ENCODE assay signal across 8 mouse cellular contexts in genomic region chr12:112958303-112958702, GRCm38 (mm10). TPM values are rescaled to one million over a fixed set of nuclear protein-coding genes. Genes with fewer than 3 reads are reported as not detected.
A peak's percentile ranks its signal among the peaks of the same experiment; 100 is the strongest.
DNase-seq lines count a peak whose midpoint lies in the region; ATAC-seq and TF ChIP-seq lines count a peak whose summit lies in the region.

No protein-coding gene starts in this region.

- no peak for TF ChIP-seq POLR2A in liver, adult 2 months (IDR thresholded peaks at IDR 0.05; ENCODE audit: extremely low read depth, insufficient read depth, low read length)
- no peak; a peak in 1 of 4 replicates for TF ChIP-seq POLR2A in MEL (IDR thresholded peaks at IDR 0.05; ENCODE audit: control insufficient read depth in 1 of 2, insufficient read depth in 1 of 2, low read depth in 1 of 2, low read length in 2 of 2, poor library complexity in 1 of 2)

- H3K36me3 ChIP-seq in liver, adult 2 months (ENCODE audit: control insufficient read depth, insufficient read depth, low read length): peaks cover 11% of the 10 kb centered on the region; the same call in 1 of the 2 replicates
- peaks cover 0 to 15% of the 10 kb centered on the region in 2 experiments; a peak in 2 of 4 replicates for H3K36me3 ChIP-seq in MEL (ENCODE audit: control insufficient read depth in 1 of 2, insufficient read depth in 2 of 2, low read length in 2 of 2)

- no peak for DNase-seq in liver, adult 2 months (ENCODE audit: extremely low read depth, low read depth, low spot score)
- DNase-seq in liver (no peak), MEL (ENCODE audit: low read depth, low spot score) (peak; percentile 43)
- peak; percentile 46 to 62 for DNase-seq in heart, postnatal 36 days
- peak; percentile 57 for DNase-seq in lung, postnatal 25 days (ENCODE audit: low spot score)
- peak; percentile 28 for DNase-seq in yolk sac, embryonic 10.5 days (ENCODE audit: low spot score)
- DNase-seq in cerebellum, adult 8-10 months: no peak

- TF ChIP-seq EP300 in MEL (IDR thresholded peaks at IDR 0.05; ENCODE audit: low read depth in 1 of 2, low read length in 2 of 2): no peak

- no peak overlapping the region for H3K27ac ChIP-seq in liver, adult 2 months (replicated peaks; ENCODE audit: insufficient read depth, low read depth, low read length)
- H3K27ac ChIP-seq in MEL (ENCODE audit: control insufficient read depth, low read depth, low read length): no peak overlapping the region

- H3K4me3 ChIP-seq in liver, adult 2 months (ENCODE audit: insufficient read depth, low read depth, low read length): no peak overlapping the region
- H3K4me3 ChIP-seq in MEL (ENCODE audit: control insufficient read depth in 1 of 2, insufficient read depth in 1 of 2, low read depth in 2 of 2, low read length in 2 of 2): no peak overlapping the region

- no peak; the same call in 1 of the 2 replicates for TF ChIP-seq RAD21 in MEL (IDR thresholded peaks at IDR 0.05; ENCODE audit: low read depth, low read length)

- WGBS in liver, adult 2 months: 60% methylated on average over 4 of the region's 4 CpGs

- no peaks in the 10 kb centered on the region for H3K4me1 ChIP-seq in liver, adult 2 months (ENCODE audit: control insufficient read depth, insufficient read depth, low read length)
- H3K4me1 ChIP-seq in MEL (ENCODE audit: control insufficient read depth in 1 of 2, insufficient read depth in 2 of 2, low read length in 2 of 2): no peaks in the 10 kb centered on the region

- intact Hi-C loops in heart, postnatal 36 days (cut with DNase I): loop anchor here (5.0 kb wide), 1 partner anchor 144 kb away; no protein-coding TSS in a partner anchor

- no peaks in the 10 kb centered on the region for H3K79me2 ChIP-seq in liver, adult 2 months (ENCODE audit: control insufficient read depth, insufficient read depth, low read length)
- H3K79me2 ChIP-seq in MEL (ENCODE audit: control insufficient read depth, insufficient read depth, low read length, poor library complexity): no peaks in the 10 kb centered on the region

- TF ChIP-seq CTCF in liver, adult 2 months (IDR thresholded peaks at IDR 0.05; ENCODE audit: low read depth, low read length): peak; percentile 55
- peak in 2 of 3 experiments; percentile 21 to 38; a peak in 3 of 6 replicates for TF ChIP-seq CTCF in MEL (IDR thresholded peaks at IDR 0.05 in 2 of 3, conservative IDR thresholded peaks at IDR 0.05 in 1 of 3; ENCODE audit: control insufficient read depth in 1 of 3, insufficient read depth in 1 of 3, low read depth in 2 of 3, low read length in 3 of 3, poor library complexity in 1 of 3, severe bottlenecking in 1 of 3)

- no peaks in the 10 kb centered on the region for H3K27me3 ChIP-seq in liver, adult 2 months (ENCODE audit: control insufficient read depth, insufficient read depth, low read length)
- H3K27me3 ChIP-seq in MEL (ENCODE audit: control insufficient read depth in 1 of 2, insufficient read depth in 2 of 2, low read length in 2 of 2): no peaks in the 10 kb centered on the region

- no peak overlapping the region for H3K9ac ChIP-seq in liver, adult 2 months (ENCODE audit: low read depth, low read length)
- H3K9ac ChIP-seq in MEL (ENCODE audit: control insufficient read depth, low read depth, low read length, poor library complexity, severe bottlenecking): no peak overlapping the region

- H3K9me3 ChIP-seq in MEL (replicated peaks; ENCODE audit: insufficient read depth, low read length): no peaks in the 10 kb centered on the region

- peak; percentile 50; the same call in 1 of the 2 replicates for ATAC-seq in common myeloid progenitor, adult 5-6 weeks (replicated peaks; ENCODE audit: low read depth, poor library complexity, severe bottlenecking)

TF ChIP-seq in MEL, 35 proteins besides CTCF, POLR2A, EP300 and RAD21:
- TF ChIP-seq NRF1 (IDR thresholded peaks at IDR 0.05; ENCODE audit: insufficient read depth, low read depth, low read length, poor library complexity, severe bottlenecking) (no peak), POLR2AphosphoS5 (IDR thresholded peaks at IDR 0.05; ENCODE audit: borderline replicate concordance, low read depth, low read length) (no peak), POLR2AphosphoS2 (IDR thresholded peaks at IDR 0.05; ENCODE audit: low read length) (peak; percentile 15; the same call in 1 of the 2 replicates), TBP (IDR thresholded peaks at IDR 0.05; ENCODE audit: low read depth, low read length) (no peak), SMC3 (IDR thresholded peaks at IDR 0.05; ENCODE audit: low read depth, low read length) (0 out of 2 replicates have a peak, but pooled peaks have one; percentile 11)

RNA-seq across cellular contexts. Expression of gene Nudt14, which starts 16.4 kb away (rescaled TPM):
- 17.7 and 21.2 TPM in 2 replicates for total RNA-seq in liver, adult 2 months (2014; rRNA removed)
- polyA plus RNA-seq in liver, adult 2 months (2012; rRNA removed): 29.3 and 36.3 TPM in 2 replicates
- total RNA-seq in MEL (2012; rRNA removed): 19.0 and 20.1 TPM in 2 replicates
- 10 to 100 TPM in 1 of 2 experiments, not detected in 1; 61.0 TPM for polyA plus RNA-seq in MEL (2012; ENCODE audit: insufficient read depth in 1 of 2, insufficient read length in 2 of 2, low read depth in 1 of 2, low replicate concordance in 2 of 2, missing spikeins in 1 of 2)
- total RNA-seq in common myeloid progenitor, adult 5-6 weeks (2017): 17.4 and 27.8 TPM in 2 replicates
- total RNA-seq in heart, postnatal 36 days (2021): 10 to 100 TPM in 1 of 2 experiments, 1 to 10 TPM in 1; 5.6 to 10.6 TPM

RNA-seq across cellular contexts. Expression of gene Btbd6, which starts 18.0 kb away (rescaled TPM):
- 5.2 and 7.9 TPM in 2 replicates for total RNA-seq in liver, adult 2 months (2014; rRNA removed)
- polyA plus RNA-seq in liver, adult 2 months (2012; rRNA removed): 17.8 and 18.9 TPM in 2 replicates
- total RNA-seq in MEL (2012; rRNA removed): 0.88 and 1.8 TPM in 2 replicates
- 1 to 10 TPM in 1 of 2 experiments, not detected in 1; 3.0 TPM for polyA plus RNA-seq in MEL (2012; ENCODE audit: insufficient read depth in 1 of 2, insufficient read length in 2 of 2, low read depth in 1 of 2, low replicate concordance in 2 of 2, missing spikeins in 1 of 2)
- total RNA-seq in common myeloid progenitor, adult 5-6 weeks (2017): 3.2 and 7.4 TPM in 2 replicates
- total RNA-seq in heart, postnatal 36 days (2021): 10 to 100 TPM; 24.3 to 24.7 TPM

RNA-seq across cellular contexts. Expression of gene Jag2, which starts 28.7 kb away (rescaled TPM):
- total RNA-seq in liver, adult 2 months (2014; rRNA removed): under 0.01 and 0.27 TPM in 2 replicates
- 0.13 and 0.29 TPM in 2 replicates for polyA plus RNA-seq in liver, adult 2 months (2012; rRNA removed)
- total RNA-seq in MEL (2012; rRNA removed): 0.75 and 1.0 TPM in 2 replicates
- polyA plus RNA-seq in MEL (2012; ENCODE audit: insufficient read depth in 1 of 2, insufficient read length in 2 of 2, low read depth in 1 of 2, low replicate concordance in 2 of 2, missing spikeins in 1 of 2): 1 to 10 TPM in 1 of 2 experiments, not detected in 1; 3.9 TPM
- 1.5 and 6.3 TPM in 2 replicates for total RNA-seq in common myeloid progenitor, adult 5-6 weeks (2017)
- 10 to 100 TPM; 24.4 to 28.4 TPM for total RNA-seq in heart, postnatal 36 days (2021)

RNA-seq across cellular contexts. Expression of gene Brf1, which starts 42.2 kb away (rescaled TPM):
- total RNA-seq in liver, adult 2 months (2014; rRNA removed): 17.1 and 19.6 TPM in 2 replicates
- polyA plus RNA-seq in liver, adult 2 months (2012; rRNA removed): 26.2 and 31.5 TPM in 2 replicates
- 90.6 and 105 TPM in 2 replicates for total RNA-seq in MEL (2012; rRNA removed)
- 100 to 1,000 TPM in 1 of 2 experiments, not detected in 1; 159 TPM for polyA plus RNA-seq in MEL (2012; ENCODE audit: insufficient read depth in 1 of 2, insufficient read length in 2 of 2, low read depth in 1 of 2, low replicate concordance in 2 of 2, missing spikeins in 1 of 2)
- total RNA-seq in common myeloid progenitor, adult 5-6 weeks (2017): 52.4 and 55.2 TPM in 2 replicates
- 10 to 100 TPM; 24.5 to 25.3 TPM for total RNA-seq in heart, postnatal 36 days (2021)

RNA-seq across cellular contexts. Expression of gene Pacs2, which starts 56.0 kb away (rescaled TPM):
- total RNA-seq in liver, adult 2 months (2014; rRNA removed): 5.2 and 7.5 TPM in 2 replicates
- 11.8 and 15.3 TPM in 2 replicates for polyA plus RNA-seq in liver, adult 2 months (2012; rRNA removed)
- total RNA-seq in MEL (2012; rRNA removed): 27.7 and 29.8 TPM in 2 replicates
- 10 to 100 TPM; 62.5 to 69.7 TPM for polyA plus RNA-seq in MEL (2012; ENCODE audit: insufficient read depth in 1 of 2, insufficient read length in 2 of 2, low read depth in 1 of 2, low replicate concordance in 2 of 2, missing spikeins in 1 of 2)
- 15.5 and 15.9 TPM in 2 replicates for total RNA-seq in common myeloid progenitor, adult 5-6 weeks (2017)
- total RNA-seq in heart, postnatal 36 days (2021): 10 to 100 TPM; 32.5 to 38.9 TPM

Comparison
In these comparisons a context has a peak if more than half of its experiments do, and no peak if none do; other contexts are left out.
1. DNase-seq: peak in MEL (single experiment), heart, postnatal 36 days (2 of 2), lung, postnatal 25 days (single experiment) and yolk sac, embryonic 10.5 days (single experiment); none in liver, adult 2 months (single experiment), liver (single experiment) and cerebellum, adult 8-10 months (single experiment).